Mouse (Mus musculus) mouse trophoblast stem cell (cell line): Measurements from ENCODE around the gene Crocc.

Source experiments
- in situ Hi-C, 2 experiments: fragments of 300-500 bp; cut with MseI, MboI; formaldehyde crosslinking; loops; 2 replicates in 1 of 2; 3 replicates in 1 of 2; pipeline ENCODE4 v1.15.1; 2025

Gene Crocc

DNA sequence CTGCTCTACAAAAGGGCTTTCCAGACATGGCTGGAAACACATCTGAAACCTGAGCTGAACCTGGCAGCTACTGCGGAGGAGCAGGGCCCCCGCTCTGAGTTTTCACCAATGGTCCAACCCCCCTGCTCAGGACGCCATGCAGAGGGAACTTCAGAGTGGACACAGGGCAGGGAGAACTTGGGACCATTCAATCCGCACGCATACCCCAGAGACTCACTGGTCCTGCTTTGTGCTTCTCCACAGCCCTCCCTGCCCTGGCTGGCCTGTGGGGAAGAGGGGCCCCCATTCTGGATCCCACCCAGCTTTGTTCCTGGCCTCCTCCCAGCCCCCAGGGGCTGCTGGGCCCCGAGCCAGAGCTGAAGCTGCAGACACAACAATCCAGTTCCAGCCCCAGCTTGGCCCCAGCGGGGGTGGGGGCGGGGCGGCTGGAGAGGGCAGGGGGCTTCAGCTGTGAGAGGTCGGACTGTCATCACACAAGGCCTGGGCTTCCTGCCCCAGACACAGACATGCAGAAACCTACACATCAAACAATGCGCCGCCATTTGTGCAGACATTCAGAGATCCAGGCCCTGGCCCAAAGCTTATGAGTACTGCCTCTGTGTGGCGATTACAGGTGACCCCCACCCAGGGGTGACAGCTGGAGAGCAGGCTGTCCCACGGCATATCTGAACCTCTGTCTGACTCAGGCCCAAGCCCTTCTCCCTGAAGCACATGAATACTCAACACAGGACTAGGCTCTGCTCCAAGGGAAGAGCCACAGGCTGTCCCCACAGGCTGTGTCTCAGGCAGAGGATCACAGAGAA is 39.3 kb downstream of the Crocc start:
- in situ Hi-C loops = no loop called here

DNA sequence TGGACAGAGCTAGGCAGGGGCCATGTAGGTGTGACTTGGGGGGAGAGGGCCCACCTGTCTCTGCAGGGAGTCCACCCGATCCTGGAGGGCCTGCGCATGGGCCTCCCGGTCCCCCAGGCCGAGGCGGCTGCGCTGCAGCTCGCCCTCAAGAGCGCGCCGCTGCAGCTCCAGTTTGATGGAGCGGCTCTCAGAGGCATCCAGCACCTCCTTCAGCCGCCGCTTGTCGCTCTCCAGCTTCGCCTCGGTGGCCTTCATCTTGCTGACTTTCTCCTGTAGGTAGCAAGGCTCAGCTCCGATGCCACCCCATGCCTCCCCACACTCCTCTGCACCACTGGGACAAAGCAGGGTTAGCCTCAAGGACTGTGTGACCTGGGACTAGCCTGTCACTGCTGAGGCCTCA is 40.1 kb downstream of the Crocc start:
- in situ Hi-C loops = no loop called here

DNA sequence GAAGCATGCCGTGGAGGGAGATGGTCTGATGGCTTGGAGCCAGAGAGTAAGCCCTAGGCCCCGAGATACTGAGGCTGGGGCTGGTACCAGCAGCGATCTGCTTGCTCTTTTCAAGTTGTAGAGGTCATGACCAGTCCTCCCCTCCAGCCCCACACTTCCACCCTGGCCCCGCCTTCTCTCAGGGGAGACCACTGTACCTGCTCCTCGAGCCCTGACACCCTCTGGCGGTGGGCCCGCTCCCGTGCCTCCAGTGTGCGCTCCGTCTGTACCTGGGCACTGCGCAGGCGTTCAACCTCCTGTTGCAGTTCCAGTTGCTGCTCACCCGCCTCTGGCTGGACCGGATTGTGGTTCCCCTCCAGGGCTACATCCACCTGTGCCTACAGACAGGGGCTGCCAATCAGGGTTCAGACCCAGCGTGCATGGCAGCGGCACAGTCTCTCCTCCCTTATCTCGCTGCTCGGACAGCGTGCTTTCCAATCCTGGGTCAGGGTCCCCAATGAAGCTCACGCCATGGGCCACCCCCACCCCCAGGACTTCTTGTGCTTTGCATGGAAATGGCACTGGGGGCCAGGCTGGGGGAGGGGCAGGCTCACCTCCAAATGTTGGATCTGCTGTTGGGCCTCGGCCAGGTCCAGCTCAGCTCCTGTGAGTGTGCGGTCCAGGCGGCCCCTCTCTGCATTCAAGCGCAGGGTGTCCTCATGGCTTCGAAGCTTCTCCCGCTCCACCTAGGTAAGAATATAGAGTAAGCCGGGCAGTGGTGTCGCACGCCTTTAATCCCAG is 42.5 kb downstream of the Crocc start:
- in situ Hi-C loops = no loop called here

DNA sequence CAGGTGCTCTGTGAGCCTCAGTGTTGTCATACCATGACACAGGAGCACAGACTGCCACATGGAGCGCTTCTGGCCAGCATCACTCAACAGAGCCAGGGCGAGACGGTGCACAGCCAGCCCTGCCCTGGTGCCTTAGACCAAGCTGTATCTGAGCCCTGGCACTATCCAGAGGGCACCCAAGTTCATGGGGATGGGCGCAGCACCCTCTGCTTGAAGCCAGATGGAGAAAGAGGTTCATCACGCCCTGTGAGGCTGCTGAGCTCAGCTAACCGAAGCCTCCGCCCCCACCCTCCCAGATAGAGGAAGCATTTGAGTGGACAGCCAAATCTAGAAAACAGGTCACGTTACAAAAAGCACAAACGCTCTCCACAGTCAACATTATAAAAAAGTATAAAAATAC is 44.0 kb downstream of the Crocc start:
- in situ Hi-C loops = no loop called here

DNA sequence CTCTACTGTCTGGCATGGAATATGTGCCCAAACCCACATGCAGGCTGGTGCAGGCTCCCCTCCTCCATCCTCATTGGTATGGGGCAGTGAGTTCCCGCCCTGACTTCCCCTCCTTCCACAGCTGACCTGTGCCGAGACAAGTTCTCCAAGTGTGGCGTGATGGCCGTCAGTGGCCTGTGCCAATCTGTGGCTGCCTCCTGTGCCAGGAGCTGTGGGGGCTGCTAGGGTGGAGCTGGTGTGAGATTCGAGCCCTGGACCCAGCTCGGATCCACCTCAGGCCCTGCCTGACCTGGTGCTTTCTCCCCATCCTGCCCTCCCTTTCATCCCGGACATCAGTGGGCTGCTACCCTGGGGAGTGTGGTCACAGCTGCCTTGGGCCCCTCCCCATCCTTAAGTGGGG is 45.0 kb downstream of the Crocc start:
- in situ Hi-C loops = no loop called here

DNA sequence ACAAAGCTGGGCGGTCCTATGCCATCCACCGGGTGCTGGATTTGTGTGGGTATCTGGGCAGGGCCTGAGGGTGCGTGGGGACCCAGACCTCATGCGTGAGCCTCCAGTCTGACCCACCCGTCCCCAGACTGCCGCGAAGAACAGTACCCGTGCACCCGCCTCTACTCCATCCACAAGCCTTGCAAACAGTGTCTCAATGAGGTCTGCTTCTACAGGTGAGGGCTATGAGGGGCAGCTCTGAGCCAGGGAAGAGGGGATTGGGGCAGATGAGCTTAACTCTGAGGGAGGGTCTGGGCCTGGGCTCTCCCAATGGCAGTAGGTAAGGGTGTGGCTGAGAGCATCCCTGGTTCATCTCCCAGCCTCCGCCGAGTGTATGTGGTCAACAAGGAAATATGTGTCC is 45.5 kb downstream of the Crocc start:
- in situ Hi-C loops = no loop called here

DNA sequence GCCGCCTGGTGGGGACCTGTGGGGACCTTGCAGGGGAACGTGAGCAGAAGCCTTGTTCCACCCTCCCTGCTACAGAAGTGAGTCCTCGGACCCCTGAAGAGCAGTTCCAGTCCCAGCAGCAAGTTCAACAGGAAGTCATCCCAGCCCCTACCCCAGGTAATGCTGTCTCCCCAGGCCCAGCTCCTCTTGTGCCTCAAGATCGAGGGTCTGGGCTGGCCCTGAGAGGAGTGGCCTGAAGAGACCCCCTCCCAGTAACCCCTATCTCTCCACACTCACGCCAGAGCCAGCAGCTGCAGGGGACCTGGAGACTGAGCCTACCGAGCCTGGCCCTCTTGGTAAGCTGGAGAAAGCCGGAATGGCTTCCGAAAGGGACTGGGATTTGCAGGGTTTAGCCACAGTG is 46.2 kb downstream of the Crocc start:
- in situ Hi-C loops = no loop called here

DNA sequence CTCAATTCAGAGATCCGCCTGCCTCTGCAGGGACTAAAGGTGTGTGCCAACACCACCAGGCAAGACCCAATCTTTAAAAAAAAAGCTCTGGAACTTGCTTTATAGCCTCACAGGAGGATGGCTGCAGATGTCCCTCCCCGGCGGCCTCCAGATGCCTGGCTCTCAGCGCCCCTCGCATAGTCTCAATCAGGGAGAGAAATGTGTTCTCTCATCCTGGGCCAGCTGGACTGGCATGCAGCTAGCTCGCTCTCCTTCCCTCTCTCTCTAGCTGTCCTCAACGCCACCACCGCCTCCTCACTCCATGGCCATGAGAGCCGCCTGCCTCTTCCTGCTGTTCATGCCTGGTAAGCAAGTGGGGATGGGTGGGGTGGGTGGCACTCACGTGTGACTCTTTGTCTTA is 47.8 kb downstream of the Crocc start:
- in situ Hi-C loops = no loop called here

GRCm38 (mm10) chr4:141011556-141012328 is 48.6 kb downstream of the Crocc start:
- in situ Hi-C loops = no loop called here

DNA sequence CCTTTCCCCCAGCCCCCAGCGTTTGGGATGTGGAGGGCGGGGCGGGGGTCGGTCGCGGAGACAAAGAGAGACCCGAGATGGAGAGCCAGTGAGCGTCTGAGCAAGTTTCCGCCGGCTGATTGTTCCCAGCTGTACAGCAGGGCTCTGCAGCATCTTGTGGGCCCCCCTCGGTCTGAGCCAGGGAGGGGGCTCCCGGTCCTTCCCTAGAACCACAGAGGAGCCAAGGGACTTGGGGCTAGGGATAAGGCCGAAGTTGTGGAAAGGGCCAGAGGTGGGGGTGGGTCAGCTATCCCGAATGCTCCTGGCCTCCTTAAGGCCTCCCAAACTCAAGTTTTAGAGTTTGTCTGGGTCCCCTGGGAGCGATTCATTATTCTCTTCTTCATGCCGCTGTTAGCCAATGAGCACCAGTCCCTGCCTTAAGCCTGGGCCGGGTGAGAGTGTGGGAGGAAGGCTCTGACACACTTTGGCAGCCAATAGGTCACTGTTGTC is 49.4 kb downstream of the Crocc start:
- in situ Hi-C loops = no loop called here

DNA sequence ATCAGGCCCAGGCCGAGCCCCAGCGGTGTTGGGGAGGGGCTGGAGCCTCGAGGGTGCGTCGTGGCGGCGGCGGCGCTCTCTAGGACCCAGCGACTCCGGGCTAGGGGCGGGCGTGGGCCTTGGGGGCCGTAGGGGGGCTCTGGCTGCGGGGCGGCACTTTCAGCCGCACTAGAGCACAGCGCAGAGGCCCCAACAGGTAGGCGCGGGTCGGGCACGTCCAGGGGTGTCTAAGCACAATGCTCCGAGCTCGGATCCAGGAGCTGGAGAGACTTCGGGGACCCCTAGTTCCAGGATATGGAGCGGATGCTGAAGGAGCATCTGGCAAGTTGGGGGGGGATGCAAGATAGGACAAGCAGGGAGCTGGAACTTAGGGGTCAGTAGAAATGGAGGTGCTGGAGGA is 49.8 kb downstream of the Crocc start:
- in situ Hi-C loops = no loop called here

DNA sequence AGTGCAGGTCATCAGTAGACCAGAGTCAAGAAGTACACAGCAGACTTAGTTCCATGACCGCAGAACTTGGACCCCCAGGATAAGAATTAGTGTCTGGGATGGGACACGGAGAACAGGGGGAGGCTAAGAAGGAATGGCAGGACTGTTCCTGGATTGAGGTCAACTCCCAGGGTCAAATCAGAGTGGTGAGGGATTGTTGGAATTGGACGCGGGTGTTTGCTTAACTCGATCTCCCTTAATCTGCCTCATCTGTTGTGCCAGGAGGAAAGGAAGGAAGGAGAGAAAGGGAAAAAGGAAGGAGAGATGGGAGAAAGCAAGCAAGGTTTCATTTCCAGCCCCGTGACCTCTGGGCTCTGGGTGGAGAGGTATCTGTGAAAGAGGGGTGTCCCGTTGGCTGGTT is 50.2 kb downstream of the Crocc start, which contains the start of gene Mfap2:
Mfap2 (plus strand) TSS at position 301 of the 400 bp plus-strand sequence.
- in situ Hi-C loops = no loop called here

- in situ Hi-C loops = no loop called here
Measured at GRCm38 (mm10) chr4:141008028-141008427, 52.3 kb downstream of the Crocc start.

GRCm38 (mm10) chr4:141005983-141006382 is 54.4 kb downstream of the Crocc start:
- in situ Hi-C loops = no loop called here

DNA sequence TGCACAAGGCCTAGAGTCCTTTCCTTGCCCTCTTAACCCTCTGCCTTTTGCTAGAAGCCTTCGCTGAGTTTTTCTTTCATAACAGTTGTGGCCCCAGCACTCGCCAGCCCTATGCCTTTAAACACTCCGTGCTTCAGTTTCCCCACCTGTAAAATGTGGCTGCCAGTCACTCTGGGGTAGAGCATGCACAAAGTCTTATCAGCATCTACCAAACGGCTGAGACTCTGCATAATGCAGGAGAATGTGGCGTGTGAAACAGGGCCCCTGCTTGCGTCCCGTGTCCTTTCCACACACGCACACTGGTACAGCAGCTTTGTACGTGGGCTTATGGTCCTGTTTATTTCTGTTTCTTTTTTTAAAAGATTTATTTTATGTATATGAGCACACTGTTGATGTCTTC is 63.5 kb downstream of the Crocc start:
- in situ Hi-C loops = no loop called here

- in situ Hi-C loops = no loop called here
Measured at GRCm38 (mm10) chr4:140995811-140996210, 64.5 kb downstream of the Crocc start.

DNA sequence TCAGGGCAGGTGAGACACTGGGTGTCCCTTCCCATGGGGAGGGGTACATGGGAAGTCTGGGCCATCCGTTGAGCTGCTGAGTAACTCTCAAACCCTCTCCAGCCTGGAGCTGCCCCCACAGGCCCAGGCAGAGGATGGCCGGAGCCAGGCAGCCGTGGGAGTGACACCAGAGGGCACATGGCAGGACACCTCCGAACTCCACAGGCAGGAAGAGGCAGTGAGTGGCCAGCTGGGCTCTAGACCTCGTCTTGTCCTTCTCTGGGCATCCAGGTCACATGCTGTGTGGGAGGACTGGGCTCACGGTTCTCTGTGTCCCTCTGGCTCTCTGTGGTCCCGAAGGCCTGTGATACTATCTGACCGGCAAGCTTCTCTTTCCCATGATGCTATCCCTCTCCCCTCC is 66.5 kb downstream of the Crocc start:
- in situ Hi-C loops = no loop called here

DNA sequence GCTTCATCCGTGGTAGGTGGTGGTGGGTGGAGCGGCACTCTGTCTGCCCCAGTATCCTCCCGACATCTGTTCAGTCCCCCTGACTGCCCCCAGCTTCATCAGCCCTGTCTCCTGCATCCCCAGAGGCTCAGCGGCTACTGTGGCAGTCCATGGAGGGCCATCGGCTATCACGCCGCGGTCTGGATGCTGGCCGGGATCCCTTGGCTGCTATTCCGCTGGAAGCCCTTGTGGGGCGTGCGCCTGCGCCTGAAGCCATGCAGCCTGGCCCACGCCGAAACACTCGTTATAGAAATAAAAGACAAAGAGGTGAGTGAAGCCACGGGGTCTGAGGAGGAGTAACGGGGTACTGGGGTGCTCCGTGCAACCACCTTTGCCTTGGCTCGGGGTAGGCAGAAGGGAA is 68.1 kb downstream of the Crocc start:
- in situ Hi-C loops = no loop called here

GRCm38 (mm10) chr4:140989447-140989846 is 70.9 kb downstream of the Crocc start:
- in situ Hi-C loops = no loop called here

GRCm38 (mm10) chr4:140988706-140989290 is 71.6 kb downstream of the Crocc start:
- in situ Hi-C loops = no loop called here

GRCm38 (mm10) chr4:140987476-140987875 is 72.9 kb downstream of the Crocc start:
- in situ Hi-C loops = no loop called here
